Mouse (Mus musculus): ENCODE data around the gene Ms4a18.

- TF ChIP-seq CTCF (IDR thresholded peaks at IDR 0.05; ENCODE audit: control insufficient read depth, insufficient read depth, insufficient replicate concordance, low read depth, low read length) (no peak), POLR2A (IDR thresholded peaks at IDR 0.05; ENCODE audit: control insufficient read depth, low read depth, low read length) (no peak)
Measured at GRCm38 (mm10) chr19:10972660-10973059, 45.2 kb downstream of the Ms4a18 start.
